Mouse (Mus musculus) heart, adult 2 months (tissue): Measurements from ENCODE around the gene Vsig10l. TPM values are rescaled to one million over a fixed set of nuclear protein-coding genes. Genes with fewer than 3 reads are reported as not detected.

Source experiments
- DNase-seq, 2 experiments: peaks; one replicate each; pipeline ENCODE4 v3.0.0; 2021
- H3K27ac ChIP-seq: fragments of 200-600 bp; 2 replicates; pipeline ENCODE4 v1.8.1; 2022
- H3K27me3 ChIP-seq: fragments of 200-500 bp; 2 replicates; pipeline ENCODE4 v1.6.1; 2012; ENCODE audit warnings: mild to moderate bottlenecking, low read length, inconsistent platforms, mixed read lengths; ENCODE audit not compliant: control insufficient read depth, insufficient read depth
- H3K36me3 ChIP-seq: fragments of 200-500 bp; 2 replicates; pipeline ENCODE4 v1.6.1; 2012; ENCODE audit warnings: low read length, inconsistent platforms; ENCODE audit not compliant: control insufficient read depth, insufficient read depth
- H3K4me1 ChIP-seq: fragments of 200-500 bp; 2 replicates; pipeline ENCODE4 v1.6.1; 2011; ENCODE audit warnings: low read length; ENCODE audit not compliant: control insufficient read depth, insufficient read depth
- H3K4me3 ChIP-seq: fragments of 200-600 bp; 2 replicates; pipeline ENCODE4 v1.8.1; 2022
- H3K79me2 ChIP-seq: fragments of 200-500 bp; replicated peaks from 2 replicates; pipeline ENCODE4 v1.6.1; 2012; ENCODE audit warnings: mild to moderate bottlenecking, inconsistent platforms, low read length, moderate library complexity, mixed read lengths; ENCODE audit not compliant: control insufficient read depth, insufficient read depth
- H3K9ac ChIP-seq: fragments of 200-500 bp; 2 replicates; pipeline ENCODE4 v1.6.1; 2012; ENCODE audit warnings: low read depth, mild to moderate bottlenecking, control low read depth, inconsistent platforms, low read length, mixed read lengths
- CTCF ChIP-seq: fragments of 200-600 bp; IDR thresholded peaks from 2 replicates; pipeline ENCODE4 v1.8.1; 2022; ENCODE audit warnings: antibody characterized with exemption, mild to moderate bottlenecking, moderate library complexity
- EP300 ChIP-seq: fragments of 200-500 bp; IDR thresholded peaks from 2 replicates; pipeline ENCODE4 v1.6.1; 2011; ENCODE audit warnings: low read depth, low read length, control low read depth; ENCODE audit not compliant: insufficient read depth
- POLR2A ChIP-seq: fragments of 200-500 bp; IDR thresholded peaks from 2 replicates; pipeline ENCODE4 v1.6.1; 2011; ENCODE audit warnings: mild to moderate bottlenecking, low read depth, low read length, control low read depth; ENCODE audit not compliant: insufficient read depth
- WGBS: fragments of 180-500 bp; shearing (Covaris S2); methylation state at CpG from one replicate; pipeline ENCODE4 v1.1.7; 2018; 5-methylcytosine and 5-hydroxymethylcytosine counted together
- intact Hi-C: fragments of 180-260 bp; cut with DNase I; formaldehyde crosslinking; loops from one replicate; pipeline ENCODE4 v1.15.1; 2025
- polyA plus RNA-seq: library from polyadenylated mRNA; depleted of rRNA; stranded (reverse); fragments of >200 nt; gene quantifications from 2 replicates; pipeline ENCODE4 v1.2.3, GENCODE M21; 2012
- total RNA-seq, 2 experiments: library from RNA; stranded (reverse); gene quantifications; 2 replicates each; pipeline ENCODE4 v1.2.3; 2021

Gene Vsig10l
- total and polyA plus RNA-seq, 3 experiments, result 1.0 to 3.0 (median 1.1) TPM

DNA sequence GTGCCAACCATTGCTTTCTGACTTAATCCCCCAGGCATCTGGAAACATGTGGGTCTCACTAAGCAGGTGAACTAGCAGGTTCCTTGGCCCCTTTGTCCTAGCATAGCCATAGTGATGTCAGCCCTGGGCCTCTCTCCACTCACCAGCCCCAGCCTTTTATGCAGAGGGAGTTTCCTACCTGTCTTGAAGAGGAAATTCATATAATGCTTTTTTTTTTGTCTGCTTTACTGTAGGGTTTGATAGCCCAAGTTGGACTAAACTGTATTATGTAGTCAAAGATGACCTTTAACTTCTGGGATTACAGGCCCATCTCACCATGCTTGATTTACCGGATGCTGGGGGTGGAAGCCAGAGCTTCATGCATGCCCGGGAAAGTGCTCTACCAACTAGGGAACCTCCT, 13.1 kb upstream of the Vsig10l start:
- Histone ChIP-seq H3K27ac (no peak overlapping the region), H3K79me2 (no peaks in the 10 kb centered on the region; the same call in 1 of the 2 replicates), H3K9ac (no peak overlapping the region), H3K4me3 (no peak overlapping the region), H3K36me3 (0 out of 2 replicates have a peak, but pooled peaks cover 2% of the 10 kb centered on the region), H3K27me3 (no peaks in the 10 kb centered on the region), H3K4me1 (peaks cover 11% of the 10 kb centered on the region; the same call in 1 of the 2 replicates)
- DNase-seq, result no peak
- WGBS, result 90% methylated on average over 2 of the region's 2 CpGs
- intact Hi-C loops, result loop anchor here (5.0 kb wide), 1 partner anchor 132 kb away; no protein-coding TSS in a partner anchor
- TF ChIP-seq POLR2A (no peak), EP300 (no peak), CTCF (no peak)

DNA sequence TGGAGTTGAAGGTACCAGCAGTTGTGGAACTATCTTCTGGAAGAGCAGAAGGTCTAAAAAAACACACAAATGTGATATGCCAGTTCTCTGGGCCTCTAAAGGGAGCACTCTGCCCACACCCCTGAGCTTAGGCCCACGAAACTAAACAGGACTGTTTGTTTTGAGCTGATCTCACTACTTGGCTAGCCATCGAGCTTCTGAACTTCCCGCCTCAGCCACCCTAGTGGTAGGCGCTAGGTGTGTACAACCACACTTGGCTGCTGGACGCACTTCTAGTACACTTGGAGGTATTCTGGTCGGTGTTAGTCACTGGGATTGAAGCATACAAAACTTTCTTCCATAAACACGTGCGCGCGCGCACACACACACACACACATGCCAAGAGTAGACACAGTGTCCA, 11.2 kb upstream of the Vsig10l start:
- H3K36me3 ChIP-seq, result 0 out of 2 replicates have a peak, but pooled peaks cover 2% of the 10 kb centered on the region

DNA sequence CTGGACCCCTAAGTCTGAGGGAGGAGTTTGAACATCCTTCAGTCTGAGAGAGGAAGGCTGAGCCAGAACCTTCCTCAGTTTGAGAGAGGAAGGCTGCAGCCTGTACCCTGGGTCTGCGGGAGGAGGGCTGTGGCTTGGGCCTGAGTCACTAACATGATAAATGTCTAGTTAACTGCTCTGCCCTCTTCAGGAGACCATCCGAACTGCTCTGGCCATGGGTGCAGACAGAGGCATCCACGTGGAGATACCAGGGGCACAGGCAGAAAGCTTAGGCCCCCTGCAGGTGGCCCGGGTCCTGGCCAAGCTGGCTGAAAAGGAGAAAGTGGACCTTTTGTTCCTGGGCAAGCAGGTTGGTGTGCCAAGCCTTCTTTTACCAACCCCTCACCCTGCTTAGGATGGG, 10.3 kb upstream of the Vsig10l start:
- no peaks in the 10 kb centered on the region; the same call in 1 of the 2 replicates for H3K79me2 ChIP-seq
- no peak overlapping the region for H3K9ac ChIP-seq
- no peak for TF ChIP-seq POLR2A
- TF ChIP-seq CTCF, result peak; percentile 43
- peaks cover 11% of the 10 kb centered on the region; the same call in 1 of the 2 replicates for H3K4me1 ChIP-seq
- 0 out of 2 replicates have a peak, but pooled peaks cover 2% of the 10 kb centered on the region for H3K36me3 ChIP-seq
- intact Hi-C loops, result no loop called here
- H3K4me3 ChIP-seq, result no peak overlapping the region
- WGBS, result 50% methylated on average over 4 of the region's 4 CpGs
- H3K27ac ChIP-seq, result no peak overlapping the region
- no peak for DNase-seq
- H3K27me3 ChIP-seq, result no peaks in the 10 kb centered on the region

More for the DNA sequence above, 11.2 kb upstream of the Vsig10l start:
- Histone ChIP-seq H3K4me3 (no peak overlapping the region), H3K27me3 (no peaks in the 10 kb centered on the region), H3K9ac (no peak overlapping the region), H3K27ac (no peak overlapping the region), H3K4me1 (peaks cover 11% of the 10 kb centered on the region; the same call in 1 of the 2 replicates), H3K79me2 (no peaks in the 10 kb centered on the region; the same call in 1 of the 2 replicates)
- 87% methylated on average over 11 of the region's 11 CpGs for WGBS
- intact Hi-C loops, result no loop called here
- no peak for DNase-seq
- TF ChIP-seq POLR2A, result no peak
- no peak for TF ChIP-seq EP300
- no peak for TF ChIP-seq CTCF

DNA sequence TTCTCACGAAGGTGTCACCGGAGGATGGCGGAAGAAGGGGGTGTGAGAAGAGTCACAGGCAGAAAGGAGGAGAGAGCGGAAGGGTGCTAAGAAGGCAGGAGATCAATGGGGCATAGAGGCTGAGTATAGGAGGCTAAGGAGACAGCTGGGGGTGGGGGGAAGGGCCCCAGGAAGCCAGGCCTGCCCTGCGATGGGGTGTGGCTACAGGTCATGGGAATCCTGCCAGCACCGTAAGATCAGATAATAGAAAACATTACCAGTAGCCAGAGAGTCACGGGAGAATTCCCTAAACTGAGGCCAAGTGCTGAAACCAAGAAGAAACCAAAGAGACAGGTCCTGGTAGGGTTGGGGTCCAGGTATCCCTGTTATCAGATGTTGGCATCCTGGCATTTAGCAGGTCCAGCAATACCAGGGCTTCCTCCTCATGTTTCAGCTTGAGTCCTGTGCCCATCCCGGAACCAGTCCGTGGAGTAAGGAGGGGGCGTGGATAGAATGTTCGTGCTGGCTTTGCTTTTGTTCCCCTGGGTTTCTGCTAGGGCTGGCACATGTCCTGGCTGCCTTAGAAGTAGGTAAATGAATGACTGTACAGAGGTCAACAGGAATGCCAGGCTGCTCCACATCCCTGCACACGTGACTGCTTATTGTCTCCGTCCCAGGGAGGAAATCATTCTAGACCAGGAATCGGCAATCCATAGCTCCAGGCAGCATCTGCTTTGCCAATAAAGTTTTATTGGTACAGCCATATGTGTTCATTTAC, 9.2 kb upstream of the Vsig10l start:
- TF ChIP-seq CTCF, result no peak
- WGBS, result 56% methylated on average over 14 of the region's 14 CpGs
- peaks cover 9% of the 10 kb centered on the region; the same call in 1 of the 2 replicates for H3K4me1 ChIP-seq
- no peak overlapping the region for H3K9ac ChIP-seq
- intact Hi-C loops, result no loop called here
- H3K79me2 ChIP-seq, result no peaks in the 10 kb centered on the region; the same call in 1 of the 2 replicates
- DNase-seq, result no peak
- H3K36me3 ChIP-seq, result 0 out of 2 replicates have a peak, but pooled peaks cover 2% of the 10 kb centered on the region
- no peaks in the 10 kb centered on the region for H3K27me3 ChIP-seq
- H3K27ac ChIP-seq, result no peak overlapping the region
- no peak overlapping the region for H3K4me3 ChIP-seq

DNA sequence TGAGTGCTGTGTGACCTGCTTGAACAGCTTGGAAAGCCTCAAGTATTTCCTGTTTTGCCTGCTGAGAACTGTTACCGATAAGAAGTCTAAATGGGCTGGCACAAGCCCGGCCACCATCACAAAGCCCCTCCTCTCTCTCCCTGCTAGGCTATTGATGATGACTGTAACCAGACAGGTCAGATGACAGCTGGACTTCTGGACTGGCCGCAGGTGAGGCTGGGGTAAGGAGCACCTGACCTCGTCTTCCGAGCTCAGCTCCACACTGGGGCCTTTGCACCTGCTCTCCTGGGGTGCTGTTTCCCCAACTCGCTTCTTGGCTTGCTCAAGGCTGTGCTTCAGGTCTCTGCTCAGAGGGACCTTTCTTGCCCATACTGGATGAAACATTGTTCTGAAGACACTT, 8.6 kb upstream of the Vsig10l start:
- WGBS, result 69% methylated on average over 6 of the region's 6 CpGs
- TF ChIP-seq POLR2A, result no peak
- no peak for TF ChIP-seq CTCF
- no peak for TF ChIP-seq EP300
- H3K9ac ChIP-seq, result no peak overlapping the region
- H3K27me3 ChIP-seq, result no peaks in the 10 kb centered on the region
- intact Hi-C loops, result no loop called here
- H3K4me3 ChIP-seq, result no peak overlapping the region
- H3K4me1 ChIP-seq, result peaks cover 8% of the 10 kb centered on the region; the same call in 1 of the 2 replicates
- DNase-seq, result no peak
- no peaks in the 10 kb centered on the region for H3K79me2 ChIP-seq
- no peak overlapping the region for H3K27ac ChIP-seq
- H3K36me3 ChIP-seq, result 0 out of 2 replicates have a peak, but pooled peaks cover 2% of the 10 kb centered on the region

DNA sequence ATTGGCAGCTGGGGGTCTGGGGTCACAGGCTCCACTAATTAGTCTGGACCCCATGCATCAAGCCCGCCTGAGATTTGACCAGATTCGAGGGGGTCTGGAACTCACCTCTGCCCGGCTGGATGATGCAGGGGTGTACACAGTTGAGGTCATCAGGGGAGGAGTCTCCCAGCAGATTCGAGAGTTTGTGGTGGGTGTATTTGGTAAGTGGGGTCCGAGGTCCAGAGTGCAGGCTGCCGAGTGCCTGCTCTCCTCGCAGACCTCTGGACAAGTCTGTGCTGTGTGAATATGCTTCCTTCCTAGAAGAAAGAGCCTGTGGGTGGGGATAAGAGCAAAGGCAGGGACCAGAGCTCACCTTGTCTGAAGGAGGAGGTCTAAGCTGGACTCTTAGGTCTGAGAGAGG, 1.0 kb downstream of the Vsig10l start:
- H3K4me1 ChIP-seq, result no peaks in the 10 kb centered on the region; the same call in 1 of the 2 replicates
- no peaks in the 10 kb centered on the region for H3K79me2 ChIP-seq
- no peaks in the 10 kb centered on the region for H3K36me3 ChIP-seq
- H3K27ac ChIP-seq, result no peak overlapping the region
- no peak for TF ChIP-seq EP300
- TF ChIP-seq CTCF, result no peak
- TF ChIP-seq POLR2A, result no peak
- WGBS, result 83% methylated on average over 7 of the region's 7 CpGs
- no peaks in the 10 kb centered on the region for H3K27me3 ChIP-seq
- H3K9ac ChIP-seq, result no peak overlapping the region
- intact Hi-C loops, result loop anchor here (10.0 kb wide), 1 partner anchor 179 kb away; no protein-coding TSS in a partner anchor
- H3K4me3 ChIP-seq, result no peak overlapping the region
- DNase-seq, result no peak
